Mouse (Mus musculus) ES-E14 (cell line): ENCODE measurements at regions not wholly inside any gene's neighbourhood (a gene's known extent, or its start where the extent isn't known, plus 50 kb on each side); places are given as distances from the start of the nearest gene placed in this dataset.

Experiments
- DNase-seq: peaks from one replicate; pipeline ENCODE4 v3.0.0-alpha.2; 2013; ENCODE audit warnings: low read depth, low spot score
- H3K27ac ChIP-seq: 2 replicates; pipeline ENCODE4 v1.5.1; 2012; ENCODE audit warnings: low read depth, mild to moderate bottlenecking, low read length, moderate library complexity, mixed read lengths; ENCODE audit not compliant: poor library complexity, insufficient read depth, severe bottlenecking
- H3K36me3 ChIP-seq: 2 replicates; pipeline ENCODE4 v1.6.1; 2012; ENCODE audit warnings: mild to moderate bottlenecking, low read length, moderate library complexity, mixed read lengths; ENCODE audit not compliant: control insufficient read depth, poor library complexity, insufficient read depth, severe bottlenecking
- H3K4me1 ChIP-seq, 2 experiments: fragments of 150-350 bp in 1 of 2; sonication (generic) in 1 of 2; 2 replicates each; pipeline ENCODE4 v1.6.1; 2012; ENCODE audit warnings: low read length in 2 of 2, mild to moderate bottlenecking in 1 of 2, mixed read lengths in 1 of 2; ENCODE audit not compliant: control insufficient read depth in 2 of 2, insufficient read depth in 2 of 2, poor library complexity in 1 of 2
- H3K4me3 ChIP-seq, 2 experiments: fragments of 150-350 bp in 1 of 2; sonication (generic) in 1 of 2; 2 replicates each; pipeline ENCODE4 v1.5.1; 2012; ENCODE audit warnings: low read length in 2 of 2, low read depth in 1 of 2, mild to moderate bottlenecking in 1 of 2, mixed read lengths in 1 of 2; ENCODE audit not compliant: insufficient read depth in 1 of 2, poor library complexity in 1 of 2, severe bottlenecking in 1 of 2
- H3K9ac ChIP-seq: 2 replicates; pipeline ENCODE4 v1.6.1; 2012; ENCODE audit warnings: low read depth, mild to moderate bottlenecking, low read length, mixed read lengths; ENCODE audit not compliant: poor library complexity, insufficient read depth, severe bottlenecking
- H3K9me3 ChIP-seq: fragments of 150-350 bp; sonication (generic); 2 replicates; pipeline ENCODE4 v1.6.1; 2012; ENCODE audit warnings: low read depth, mild to moderate bottlenecking, low read length; ENCODE audit not compliant: control insufficient read depth, insufficient read depth
- CHD2 ChIP-seq: IDR thresholded peaks from 2 replicates; pipeline ENCODE4 v1.6.1; 2014; ENCODE audit warnings: mild to moderate bottlenecking, low read depth, low read length, inconsistent platforms
- HCFC1 ChIP-seq: IDR thresholded peaks from 2 replicates; pipeline ENCODE4 v1.6.1; 2012; ENCODE audit warnings: low read length, inconsistent platforms, borderline replicate concordance; ENCODE audit not compliant: insufficient read depth
- MAFK ChIP-seq: IDR thresholded peaks from 2 replicates; pipeline ENCODE4 v1.6.1; 2014; ENCODE audit warnings: mild to moderate bottlenecking, low read depth, low read length, inconsistent platforms; ENCODE audit not compliant: insufficient read depth
- ZC3H11A ChIP-seq: IDR thresholded peaks from 2 replicates; pipeline ENCODE4 v1.6.1; 2012; ENCODE audit warnings: low read depth, mild to moderate bottlenecking, inconsistent platforms, low read length, borderline replicate concordance
- ZNF384 ChIP-seq: IDR thresholded peaks from 2 replicates; pipeline ENCODE4 v1.6.1; 2012; ENCODE audit warnings: low read depth, low read length, inconsistent platforms
- in situ Hi-C, 2 experiments: fragments of 600-800 bp; cut with MboI; formaldehyde crosslinking; loops; one replicate each; pipeline ENCODE4 v1.15.1; 2025; ENCODE audit warnings: low sequenced_read_pairs in 2 of 2, inconsistent platforms in 1 of 2; ENCODE audit not compliant: unreplicated experiment in 2 of 2

- no peak for TF ChIP-seq ZNF384
- no peak for TF ChIP-seq CHD2
- TF ChIP-seq ZC3H11A = no peak
- TF ChIP-seq HCFC1 = no peak
- no peak for TF ChIP-seq MAFK
- in situ Hi-C loops = no loop called here
- Histone ChIP-seq H3K36me3 (no peaks in the 10 kb centered on the region), H3K27ac (no peak overlapping the region), H3K4me1 (no peaks in the 10 kb centered on the region), H3K9ac (no peak overlapping the region), H3K4me3 (no peak overlapping the region), H3K9me3 (no peaks in the 10 kb centered on the region)
- DNase-seq = no peak
These were observed 93.6 kb downstream of the Irs2 start for GRCm38 (mm10) chr8:10914616-10915015.

DNA sequence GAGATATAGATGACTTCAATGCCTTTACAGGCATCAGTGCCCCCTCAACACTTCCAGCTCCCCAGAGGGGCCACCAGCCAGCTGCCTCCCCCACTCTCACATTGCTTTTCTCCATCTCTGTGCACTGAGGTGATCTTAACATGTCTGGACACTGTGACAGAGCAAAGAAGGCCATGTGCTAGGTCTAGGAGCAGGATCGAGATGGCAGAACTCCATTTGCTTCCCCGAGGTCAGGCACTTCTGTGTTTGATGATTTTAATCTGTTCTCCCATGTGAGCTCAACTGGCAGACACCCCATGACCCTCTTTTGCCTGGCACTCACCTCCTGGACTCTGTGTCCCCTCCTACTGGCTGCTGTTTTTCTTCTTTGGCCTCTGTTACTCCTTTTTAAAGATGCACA, 95.8 kb downstream of the Irs2 start:
- no peaks in the 10 kb centered on the region for H3K36me3 ChIP-seq
- H3K4me1 ChIP-seq = no peaks in the 10 kb centered on the region
- DNase-seq = no peak
- in situ Hi-C loops = no loop called here
- H3K9ac ChIP-seq = no peak overlapping the region
- no peaks in the 10 kb centered on the region for H3K9me3 ChIP-seq
- TF ChIP-seq ZC3H11A (no peak), HCFC1 (no peak), CHD2 (no peak), ZNF384 (no peak), MAFK (no peak)
- H3K4me3 ChIP-seq = no peak overlapping the region
- no peak overlapping the region for H3K27ac ChIP-seq

DNA sequence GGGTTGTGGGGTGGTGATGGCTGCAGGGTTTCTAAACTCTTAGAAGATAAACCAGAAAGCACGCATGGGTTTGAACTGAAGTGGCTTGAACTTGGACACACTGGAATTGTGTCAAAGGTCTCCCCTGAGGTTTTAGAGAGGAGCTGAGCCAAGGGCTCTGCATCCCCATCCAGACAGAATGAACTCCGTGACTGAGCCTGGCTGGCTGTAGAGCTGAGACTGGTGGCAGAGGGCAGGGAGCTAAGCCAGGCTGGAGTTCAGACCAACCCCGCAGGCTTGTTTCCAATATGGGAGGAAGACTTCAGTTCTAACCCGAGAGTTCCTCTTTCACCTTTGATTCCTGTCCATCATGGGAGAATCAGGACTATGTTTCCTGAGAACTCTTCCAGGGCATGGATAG, 96.9 kb downstream of the Irs2 start:
- H3K4me3 ChIP-seq = no peak overlapping the region
- TF ChIP-seq HCFC1 = no peak
- no peak for TF ChIP-seq ZC3H11A
- no peak for TF ChIP-seq CHD2
- no peak for TF ChIP-seq ZNF384
- no peak for TF ChIP-seq MAFK
- no peaks in the 10 kb centered on the region for H3K9me3 ChIP-seq
- in situ Hi-C loops = no loop called here
- H3K9ac ChIP-seq = no peak overlapping the region
- H3K36me3 ChIP-seq = no peaks in the 10 kb centered on the region
- no peak overlapping the region for H3K27ac ChIP-seq
- no peak for DNase-seq
- no peaks in the 10 kb centered on the region for H3K4me1 ChIP-seq

DNA sequence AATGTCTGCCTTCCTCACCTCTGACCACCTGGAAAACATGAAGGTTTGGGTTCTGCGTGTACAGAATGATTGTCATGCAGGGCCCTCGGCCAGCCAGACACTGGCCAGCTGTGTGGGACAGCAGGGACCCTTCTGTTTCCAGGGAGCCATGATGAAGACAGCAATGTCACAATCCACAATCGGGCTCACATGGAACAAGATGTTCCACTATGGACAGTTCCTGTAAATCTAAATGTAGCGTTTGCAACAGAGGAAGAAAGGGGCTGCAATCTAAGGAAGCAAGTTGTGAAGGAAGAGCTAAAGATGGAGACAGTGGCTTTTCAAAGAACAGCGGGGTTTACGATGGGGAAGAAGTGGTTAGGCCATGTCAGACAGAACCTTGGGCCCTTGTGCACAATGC, 97.3 kb downstream of the Irs2 start:
- H3K36me3 ChIP-seq = no peaks in the 10 kb centered on the region
- no peaks in the 10 kb centered on the region for H3K9me3 ChIP-seq
- in situ Hi-C loops = no loop called here
- H3K4me1 ChIP-seq = no peaks in the 10 kb centered on the region
- no peak overlapping the region for H3K4me3 ChIP-seq
- TF ChIP-seq ZNF384 (no peak), HCFC1 (no peak), CHD2 (no peak), MAFK (no peak), ZC3H11A (no peak)
- no peak overlapping the region for H3K9ac ChIP-seq
- no peak overlapping the region for H3K27ac ChIP-seq
- no peak for DNase-seq
